Mouse (Mus musculus): ENCODE results near the gene Serpinb1b.

- TF ChIP-seq POLR2A (IDR thresholded peaks at IDR 0.05; ENCODE audit: borderline replicate concordance, extremely low read depth, insufficient read depth, insufficient read length, poor library complexity, severe bottlenecking) (no peak), CTCF (IDR thresholded peaks at IDR 0.05; ENCODE audit: borderline replicate concordance, extremely low read depth, insufficient read depth, insufficient read length) (no peak)
Observed at GRCm38 (mm10) chr13:33083834-33084233, 5.5 kb downstream of the Serpinb1b start.
